Mouse (Mus musculus) lung, postnatal 0 days (tissue): ENCODE data around the gene Cplane1. TPM values are rescaled to one million over a fixed set of nuclear protein-coding genes. Genes with fewer than 3 reads are reported as not detected.

Experiments used
- ATAC-seq: fragments of 200-750 bp; cut with Nextera tagmentation; 2 replicates; pipeline ENCODE4 v1.8.0; 2017; ENCODE audit warnings: moderate library complexity
- DNase-seq: peaks from one replicate; pipeline ENCODE4 v3.0.0-alpha.2; 2016; ENCODE audit warnings: low spot score
- H3K27ac ChIP-seq: fragments of 300-500 bp; sonication (generic); 2 replicates; pipeline ENCODE4 v1.5.1; 2014; ENCODE audit warnings: antibody characterized with exemption, mild to moderate bottlenecking, low read length, mixed read lengths
- H3K27me3 ChIP-seq: fragments of 300-500 bp; sonication (generic); replicated peaks from 2 replicates; pipeline ENCODE4 v1.6.1; 2014; ENCODE audit warnings: low read length, mixed read lengths; ENCODE audit not compliant: insufficient read depth
- H3K36me3 ChIP-seq: fragments of 300-500 bp; sonication (generic); 2 replicates; pipeline ENCODE4 v1.6.1; 2014; ENCODE audit warnings: low read length, mixed read lengths; ENCODE audit not compliant: insufficient read depth
- H3K4me1 ChIP-seq: fragments of 300-500 bp; sonication (generic); 2 replicates; pipeline ENCODE4 v1.6.1; 2014; ENCODE audit warnings: antibody characterized with exemption, low read depth, low read length, mixed read lengths; ENCODE audit not compliant: insufficient read depth
- H3K4me2 ChIP-seq: fragments of 300-500 bp; sonication (generic); replicated peaks from 2 replicates; pipeline ENCODE4 v1.6.1; 2014; ENCODE audit warnings: low read depth, mild to moderate bottlenecking, low read length, moderate library complexity, mixed read lengths
- H3K4me3 ChIP-seq: fragments of 300-500 bp; sonication (generic); 2 replicates; pipeline ENCODE4 v1.5.1; 2014; ENCODE audit warnings: low read depth, low read length
- H3K9ac ChIP-seq: fragments of 300-500 bp; sonication (generic); replicated peaks from 2 replicates; pipeline ENCODE4 v1.6.1; 2014; ENCODE audit warnings: low read depth, mild to moderate bottlenecking
- H3K9me3 ChIP-seq: fragments of 300-500 bp; sonication (generic); 2 replicates; pipeline ENCODE4 v1.6.1; 2016; ENCODE audit warnings: low read length, mixed read lengths
- CTCF ChIP-seq: IDR thresholded peaks from 2 replicates; pipeline ENCODE4 v1.5.1; 2016; ENCODE audit warnings: antibody characterized with exemption, mild to moderate bottlenecking
- EP300 ChIP-seq: IDR thresholded peaks from 2 replicates; pipeline ENCODE4 v1.6.1; 2016; ENCODE audit warnings: antibody characterized with exemption, mild to moderate bottlenecking, control low read depth
- WGBS: fragments of 180-500 bp; shearing (Covaris S2); extraction: QIAGEN DNeasy Blood & Tissue Kit; methylation state at CpG from one replicate; pipeline ENCODE4 v1.1.7; 2014; 5-methylcytosine and 5-hydroxymethylcytosine counted together
- polyA plus RNA-seq: library from polyadenylated mRNA; unstranded; fragments of >200 nt; fragmentation: Nextera tagmentation; extraction: Ambion mirVana; gene quantifications from 2 replicates; pipeline ENCODE4 v1.2.1, GENCODE M21; 2015

Gene Cplane1
- polyA plus RNA-seq, 1 experiment from 2014 or later, result 3.8 TPM

DNA sequence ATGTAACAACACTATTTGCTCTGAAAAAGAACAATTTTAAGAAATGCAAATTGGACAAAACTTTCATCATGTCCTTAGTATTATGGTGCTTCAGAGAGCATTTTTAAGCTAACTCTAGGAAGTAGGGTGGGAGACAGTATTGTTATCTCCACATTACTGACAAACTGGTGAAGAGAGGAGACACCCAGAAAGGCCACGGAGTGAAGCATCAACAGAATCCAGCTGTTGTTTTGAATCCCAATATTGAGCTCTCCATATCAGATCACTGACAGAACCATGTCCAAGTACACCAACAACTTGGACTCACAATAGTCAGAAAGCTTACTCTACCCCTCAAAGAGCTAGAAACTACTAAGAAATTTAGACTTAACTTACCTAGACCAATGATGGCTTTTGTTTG lies 136.6 kb downstream of the Cplane1 start:
- 74% methylated on average over 1 of the region's 1 CpGs for WGBS

GRCm38 (mm10) chr15:8317381-8317780 lies 148.5 kb downstream of the Cplane1 start:
- no peak overlapping the region for H3K9ac ChIP-seq
- H3K36me3 ChIP-seq, result peaks cover 36% of the 10 kb centered on the region
- ATAC-seq (no peak), DNase-seq (no peak)
- no peak overlapping the region for H3K4me3 ChIP-seq
- H3K4me1 ChIP-seq, result no peaks in the 10 kb centered on the region
- TF ChIP-seq CTCF (no peak), EP300 (no peak)
- no peak overlapping the region for H3K27ac ChIP-seq
- 89% methylated on average over 4 of the region's 4 CpGs for WGBS
- no peaks in the 10 kb centered on the region for H3K9me3 ChIP-seq
- H3K4me2 ChIP-seq, result no peak overlapping the region
- no peaks in the 10 kb centered on the region for H3K27me3 ChIP-seq

More for the DNA sequence above, 136.6 kb downstream of the Cplane1 start:
- H3K9me3 ChIP-seq, result no peaks in the 10 kb centered on the region
- no peaks in the 10 kb centered on the region for H3K4me1 ChIP-seq
- no peak overlapping the region for H3K4me3 ChIP-seq
- H3K27ac ChIP-seq, result no peak overlapping the region
- ATAC-seq, result no peak
- H3K36me3 ChIP-seq, result peaks cover 22% of the 10 kb centered on the region
- no peak overlapping the region for H3K4me2 ChIP-seq
- DNase-seq, result no peak
- H3K9ac ChIP-seq, result no peak overlapping the region
- no peaks in the 10 kb centered on the region for H3K27me3 ChIP-seq
- TF ChIP-seq CTCF (no peak), EP300 (no peak)

DNA sequence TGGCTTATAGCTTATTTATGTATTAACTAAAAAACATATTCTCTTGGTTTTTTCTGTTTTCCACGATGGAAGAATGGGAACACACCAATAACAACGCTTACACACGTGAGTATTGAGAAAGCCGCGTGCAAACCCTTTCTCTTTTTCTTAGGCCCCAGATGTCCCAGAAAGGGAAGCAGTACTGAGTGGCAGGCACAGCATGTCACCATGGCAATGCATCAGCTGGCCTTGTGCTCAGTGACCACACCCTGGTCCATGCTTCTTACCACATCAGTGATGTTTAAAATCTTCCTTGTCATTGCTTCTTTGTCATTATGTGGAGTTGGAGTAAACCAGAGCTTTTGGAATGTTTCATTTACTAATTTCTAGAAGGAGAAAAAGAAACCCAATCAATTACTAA lies 150.3 kb downstream of the Cplane1 start:
- no peak overlapping the region for H3K27ac ChIP-seq
- no peaks in the 10 kb centered on the region for H3K27me3 ChIP-seq
- no peaks in the 10 kb centered on the region for H3K4me1 ChIP-seq
- no peak overlapping the region for H3K4me2 ChIP-seq
- 98% methylated on average over 5 of the region's 5 CpGs for whole genome bisulfite sequencing
- no peak overlapping the region for H3K9ac ChIP-seq
- H3K9me3 ChIP-seq, result no peaks in the 10 kb centered on the region
- peaks cover 38% of the 10 kb centered on the region for H3K36me3 ChIP-seq
- TF ChIP-seq CTCF, result no peak
- no peak for TF ChIP-seq EP300
- DNase-seq (no peak), ATAC-seq (no peak)
- no peak overlapping the region for H3K4me3 ChIP-seq

Other genes starting within 250 kb of the Cplane1 start
- gene Wdr70, start 69.9 kb upstream of the Cplane1 start, polyA plus RNA-seq, result 27.0 and 29.1 TPM in 2 replicates
- 3.4 and 4.2 TPM in 2 replicates for gene Nup155, start 59.8 kb upstream of the Cplane1 start, polyA plus RNA-seq